Mouse (Mus musculus) limb, embryonic 11.5 days (tissue): ENCODE results near the gene Hoxa1. TPM values are rescaled to one million over a fixed set of nuclear protein-coding genes. Genes with fewer than 3 reads are reported as not detected.

Experiments used
- polyA plus RNA-seq: library from polyadenylated mRNA; unstranded; fragments of >200 nt; fragmentation: Nextera tagmentation; extraction: Ambion mirVana; gene quantifications from 2 replicates; pipeline ENCODE4 v1.2.1, GENCODE M21; 2014

Gene Hoxa1
- polyA plus RNA-seq, 1 experiment from 2014 or later, result 1.1 TPM

Other genes with a start within 250 kb of the Hoxa1 start
- gene Skap2, start 145.8 kb downstream of the Hoxa1 start, polyA plus RNA-seq, result 15.3 and 20.3 TPM in 2 replicates
- gene Hoxa2, start 6.5 kb upstream of the Hoxa1 start, polyA plus RNA-seq, result 2.8 and 3.0 TPM in 2 replicates
- gene 5730596B20Rik, start 19.2 kb upstream of the Hoxa1 start, polyA plus RNA-seq, result 0.99 and 1.4 TPM in 2 replicates
- gene Hoxa4, start 33.4 kb upstream of the Hoxa1 start, polyA plus RNA-seq, result 1.0 and 1.3 TPM in 2 replicates
- gene Hoxa5, start 46.3 kb upstream of the Hoxa1 start, polyA plus RNA-seq, result 11.0 and 11.3 TPM in 2 replicates
- 3.5 and 4.6 TPM in 2 replicates for gene Hoxa6, start 50.4 kb upstream of the Hoxa1 start, polyA plus RNA-seq
- 5.6 and 6.2 TPM in 2 replicates for gene Hoxa3, start 55.0 kb upstream of the Hoxa1 start, polyA plus RNA-seq
- 1.1 and 1.3 TPM in 2 replicates for gene Gm28308, start 55.0 kb upstream of the Hoxa1 start, polyA plus RNA-seq
- gene Hoxa7, start 63.5 kb upstream of the Hoxa1 start, polyA plus RNA-seq, result 14.7 and 16.2 TPM in 2 replicates
- 86.7 and 90.5 TPM in 2 replicates for gene Hoxa9, start 72.8 kb upstream of the Hoxa1 start, polyA plus RNA-seq
- gene Hoxa10, start 82.5 kb upstream of the Hoxa1 start, polyA plus RNA-seq, result 274 and 278 TPM in 2 replicates
- 66.3 and 78.0 TPM in 2 replicates for gene Hoxa11, start 87.5 kb upstream of the Hoxa1 start, polyA plus RNA-seq
- 25.1 and 29.7 TPM in 2 replicates for gene Hoxa13, start 102.6 kb upstream of the Hoxa1 start, polyA plus RNA-seq
- gene Evx1, start 155.2 kb upstream of the Hoxa1 start, polyA plus RNA-seq, result 3.8 and 5.1 TPM in 2 replicates